Mouse (Mus musculus): ENCODE data around the gene Ube2v1.

The Ube2v1 gene

DNA sequence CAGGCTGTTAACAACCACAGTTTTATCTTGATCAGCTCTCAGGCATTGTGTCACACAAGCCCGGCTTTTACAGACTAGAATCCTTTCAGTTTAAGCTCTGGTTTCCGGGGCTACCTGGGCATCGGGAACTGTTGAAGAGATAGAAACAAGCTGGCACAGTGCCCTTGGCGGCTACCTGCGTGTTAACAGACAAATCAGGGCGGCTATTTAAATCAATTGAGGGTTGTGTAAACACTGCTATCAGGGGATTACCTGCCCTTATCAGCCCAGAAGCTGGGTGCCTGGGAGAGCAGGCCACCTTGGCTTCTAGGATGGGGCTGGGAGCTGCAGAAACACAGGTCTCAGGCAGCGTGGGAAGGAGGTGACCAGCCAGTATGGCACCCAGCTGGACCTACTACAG is 20.8 kb upstream of the Ube2v1 start:
- no peak for DNase-seq

- DNase-seq, result no peak
These were observed 19.7 kb upstream of the Ube2v1 start for GRCm38 (mm10) chr2:167651622-167652021.

DNA sequence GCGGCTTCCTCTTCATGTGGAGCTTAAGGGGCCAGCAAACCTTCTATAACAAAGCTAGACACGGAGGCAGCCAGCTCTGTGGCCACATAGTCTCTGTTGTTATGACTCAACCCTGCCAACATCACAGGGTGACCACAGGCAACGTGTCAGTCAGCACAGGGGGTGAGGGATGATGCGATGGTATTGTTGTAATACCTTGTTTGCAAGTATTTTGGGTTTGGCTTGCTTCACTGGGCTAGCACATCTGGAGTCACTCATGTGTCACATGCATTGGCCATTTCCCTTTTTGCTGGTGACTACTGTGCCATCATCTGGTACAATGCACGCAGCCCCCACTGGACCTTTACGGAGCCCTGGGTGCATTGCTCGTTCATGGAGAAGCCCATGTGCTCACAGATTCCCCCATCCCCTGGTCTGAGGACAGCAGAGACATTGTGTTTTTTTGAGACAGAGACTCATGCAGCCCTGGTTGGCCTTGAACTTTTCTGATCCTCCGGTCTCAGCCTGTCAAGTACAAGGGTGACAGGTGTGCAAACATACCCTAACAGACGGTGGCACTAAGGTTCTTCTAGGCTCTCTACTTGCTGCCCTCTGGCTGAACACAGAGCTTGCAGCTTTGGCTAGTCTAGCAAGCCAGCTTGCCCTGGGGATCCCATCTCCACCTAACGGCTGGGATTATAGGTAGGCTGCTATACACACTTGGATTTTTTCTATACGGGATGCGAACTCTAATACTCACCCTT is 17.6 kb upstream of the Ube2v1 start:
- peak; percentile 94 for DNase-seq

- no peak for DNase-seq
These were observed 14.5 kb upstream of the Ube2v1 start for GRCm38 (mm10) chr2:167646411-167646810.

- DNase-seq, result peak; percentile 94
These were observed 11.6 kb upstream of the Ube2v1 start for GRCm38 (mm10) chr2:167643356-167644052.

DNA sequence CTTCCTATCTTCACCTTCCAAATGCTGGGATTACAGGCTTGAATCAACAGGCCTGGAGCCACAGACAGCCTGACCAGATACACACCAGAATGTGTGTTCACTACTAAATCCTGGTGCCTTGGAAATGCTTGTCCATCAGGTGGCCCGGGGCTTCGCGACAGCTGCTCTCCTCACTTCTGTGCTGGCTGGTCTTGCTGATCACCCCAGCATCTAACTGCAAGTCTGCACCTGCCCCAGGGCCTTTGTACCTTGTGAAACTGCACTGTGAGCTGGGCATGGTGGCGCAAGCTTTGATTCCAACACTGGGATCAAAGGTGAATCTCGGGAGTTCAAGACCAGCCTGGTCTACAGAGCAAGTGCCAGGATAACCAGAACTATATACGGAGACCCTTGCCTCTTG is 10.3 kb upstream of the Ube2v1 start:
- DNase-seq, result no peak

GRCm38 (mm10) chr2:167641337-167641736 is 9.4 kb upstream of the Ube2v1 start:
- DNase-seq, result peak; percentile 95

DNA sequence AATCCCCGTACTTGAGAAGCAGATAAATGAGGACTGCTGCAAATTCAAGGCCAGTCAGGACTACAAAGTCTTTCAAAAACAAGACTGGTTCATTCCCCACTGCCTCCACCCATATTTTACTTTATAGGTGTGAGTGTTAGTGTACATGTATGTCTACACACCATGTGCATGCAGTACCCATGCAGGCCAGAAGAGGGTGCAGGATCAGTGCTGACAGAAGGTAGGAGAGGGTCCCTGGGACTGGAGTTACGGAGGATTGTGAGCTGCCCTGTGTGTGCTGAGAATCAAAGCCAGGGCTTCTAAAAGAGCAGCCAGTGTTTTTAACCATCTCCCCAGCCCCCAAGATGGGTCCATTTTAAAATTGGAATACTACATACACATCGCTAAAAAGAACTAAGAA is 8.4 kb upstream of the Ube2v1 start:
- DNase-seq, result no peak

DNA sequence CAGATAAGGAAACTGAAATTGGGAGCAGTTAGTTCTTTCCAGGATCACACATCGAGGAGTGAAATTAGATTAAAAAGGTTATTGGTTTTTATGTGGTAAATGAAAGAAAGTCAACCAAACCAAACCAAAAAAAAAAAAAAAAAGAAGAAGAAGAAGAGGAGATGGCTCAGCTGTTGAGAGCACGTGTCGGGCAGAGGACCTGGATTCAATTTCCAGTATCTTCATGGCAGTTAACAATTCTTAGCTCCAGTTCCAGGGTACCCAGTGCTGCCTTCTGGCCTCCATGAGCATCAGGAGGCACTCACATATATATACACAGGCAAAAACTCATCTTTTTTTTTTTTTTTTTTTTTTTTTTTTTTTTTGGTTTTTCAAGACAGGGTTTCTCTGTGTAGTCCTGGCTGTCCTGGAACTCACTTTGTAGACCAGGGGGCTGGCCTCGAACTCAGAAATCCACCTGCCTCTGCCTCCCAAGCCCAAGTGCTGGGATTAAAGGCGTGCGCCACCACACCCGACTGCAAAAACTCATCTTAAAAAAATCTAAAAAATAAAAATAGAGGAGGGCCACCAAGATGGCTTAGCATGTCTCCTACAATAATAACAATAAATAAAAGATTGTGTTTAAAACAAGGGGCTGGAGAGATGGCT is 3.1 kb upstream of the Ube2v1 start:
- DNase-seq, result no peak

GRCm38 (mm10) chr2:167634338-167634770 is 2.5 kb upstream of the Ube2v1 start:
- peak; percentile 99 for DNase-seq

- no peak for DNase-seq
These were observed 1.6 kb upstream of the Ube2v1 start for GRCm38 (mm10) chr2:167633537-167633872.

DNA sequence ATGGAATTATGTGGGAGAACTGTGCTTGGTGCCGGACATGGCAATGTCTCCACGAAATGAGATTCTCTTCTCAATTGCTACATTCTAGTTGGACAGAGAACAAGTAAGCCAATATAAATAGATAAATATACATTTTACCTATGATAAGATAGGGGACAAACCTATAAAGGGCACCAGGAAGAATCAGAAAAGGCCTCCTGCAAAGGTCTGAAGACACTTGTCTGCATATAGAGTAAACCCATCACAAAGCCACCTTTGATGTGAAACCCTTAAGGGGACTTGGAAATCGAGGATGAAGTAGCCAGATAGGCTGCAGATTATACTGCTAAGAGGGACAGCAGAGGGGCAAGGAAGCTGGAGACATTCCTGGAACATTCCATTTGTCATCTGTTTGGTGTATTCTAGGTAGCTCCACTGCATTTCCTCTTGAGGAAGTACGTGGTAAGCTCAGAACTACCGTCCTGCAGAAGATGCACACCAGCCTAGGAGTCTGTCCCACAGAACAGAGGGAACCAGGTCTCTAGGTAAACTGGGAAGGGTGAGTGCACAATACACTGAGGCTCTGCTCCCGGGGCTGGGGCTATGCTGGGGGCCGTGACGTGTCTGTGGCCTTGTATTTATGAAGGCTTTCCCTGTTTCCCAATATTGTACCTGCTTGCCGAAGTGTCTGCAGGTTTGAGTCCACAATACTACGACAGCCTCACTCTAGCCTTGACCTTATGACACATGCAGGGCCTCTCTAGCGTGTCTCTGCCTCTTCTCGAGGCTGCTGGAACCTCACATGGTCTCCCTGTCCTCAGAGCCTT is 1.0 kb upstream of the Ube2v1 start:
- DNase-seq, result peak; percentile 93

DNA sequence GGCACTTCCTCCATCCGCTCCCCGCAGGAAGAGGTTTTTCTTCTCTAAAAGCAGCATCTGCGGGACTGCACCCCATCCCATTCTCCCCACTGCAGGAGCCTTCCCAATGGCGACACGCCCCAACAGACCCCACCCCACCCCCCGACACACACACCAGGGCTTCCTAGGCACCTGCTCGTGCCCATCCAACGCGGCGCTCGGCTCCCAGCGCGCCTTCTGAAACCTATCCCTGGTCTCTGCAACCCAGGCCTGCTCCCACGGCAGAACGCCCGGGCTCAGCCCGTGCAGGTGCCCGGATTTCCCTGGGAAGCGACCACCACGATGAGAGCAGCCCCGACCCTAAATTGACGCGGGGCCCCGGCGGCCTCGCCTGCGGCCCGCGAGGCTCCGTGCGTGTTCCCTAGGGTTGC is 709 bp downstream of the Ube2v1 start:
- peak; percentile 97 for DNase-seq

DNA sequence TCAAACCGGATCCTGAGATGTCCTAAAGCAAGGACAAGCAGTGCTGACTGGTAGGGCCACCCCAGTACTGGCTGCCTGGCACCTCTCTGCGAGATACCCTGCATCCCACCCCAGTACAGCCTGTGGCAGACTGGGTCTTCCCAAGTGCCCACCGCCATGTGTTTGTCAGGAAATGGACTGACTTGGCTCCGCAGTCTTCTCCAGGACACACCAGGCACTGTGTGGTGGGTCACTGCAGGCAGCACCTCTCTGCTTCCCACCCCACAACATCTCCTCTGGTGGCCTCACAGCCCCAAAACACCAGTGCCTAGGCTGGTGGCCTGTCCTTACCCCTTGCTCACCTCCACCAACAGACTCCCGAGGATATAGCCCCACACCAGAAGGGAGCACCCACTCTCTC is 1.5 kb downstream of the Ube2v1 start:
- DNase-seq, result peak; percentile 94

- no peak for DNase-seq
These were observed 2.2 kb downstream of the Ube2v1 start for GRCm38 (mm10) chr2:167629665-167630209.

- peak; percentile 94 for DNase-seq
These were observed 3.0 kb downstream of the Ube2v1 start for GRCm38 (mm10) chr2:167628872-167629271.

DNA sequence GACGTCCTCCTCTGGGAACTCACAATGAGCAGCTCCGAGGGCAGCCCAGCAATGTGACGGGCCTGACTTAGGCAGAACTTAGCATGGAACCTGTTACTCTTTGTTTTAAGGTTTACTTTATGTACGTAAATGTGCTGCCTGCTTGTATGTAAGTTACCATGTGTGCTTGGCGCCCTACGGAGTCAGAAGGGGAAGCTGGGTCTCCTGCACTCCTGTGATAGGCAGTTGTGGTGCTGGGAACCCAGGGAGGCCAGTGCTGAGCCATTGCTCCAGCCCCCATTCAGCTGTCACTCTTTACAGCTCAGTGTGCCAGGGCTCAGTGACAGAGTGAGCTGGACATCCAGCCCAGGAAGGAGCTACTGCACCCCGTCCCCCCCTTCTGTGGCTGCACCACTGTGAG is 4.9 kb downstream of the Ube2v1 start:
- DNase-seq, result no peak

- no peak for DNase-seq
These were observed 6.2 kb downstream of the Ube2v1 start for GRCm38 (mm10) chr2:167625670-167626069.

GRCm38 (mm10) chr2:167624368-167625075 is 7.4 kb downstream of the Ube2v1 start:
- DNase-seq, result no peak

- DNase-seq, result no peak
These were observed 8.9 kb downstream of the Ube2v1 start for GRCm38 (mm10) chr2:167622965-167623364.

DNA sequence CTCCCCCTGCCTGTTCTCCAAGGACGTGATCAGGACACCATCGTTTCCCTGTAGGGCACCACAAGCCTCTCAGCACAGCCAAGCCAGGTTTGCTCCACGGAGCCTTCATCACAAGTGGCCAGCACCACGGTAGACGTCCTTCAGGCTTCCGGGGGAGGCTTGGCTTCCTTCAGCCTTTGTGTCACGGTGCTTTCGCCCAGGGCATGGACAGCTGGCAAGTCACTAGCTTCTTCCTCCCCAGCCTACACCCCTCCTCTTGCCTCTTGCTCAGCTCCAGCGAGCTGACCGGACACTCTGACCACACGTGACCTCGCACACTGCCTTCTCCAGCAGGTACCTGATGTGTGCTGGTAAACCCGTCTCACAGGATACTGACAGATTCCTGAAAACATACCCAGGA is 9.5 kb downstream of the Ube2v1 start:
- DNase-seq, result peak; percentile 92
